Mouse (Mus musculus): ENCODE data around the gene Cx3cr1. TPM values are rescaled to one million over a fixed set of nuclear protein-coding genes. Genes with fewer than 3 reads are reported as not detected.

The Cx3cr1 gene
- polyA plus RNA-seq, 1 experiment from 2014 or later, result 10.5 TPM

- no peak overlapping the region for H3K27ac ChIP-seq (replicated peaks)
- H3K36me3 ChIP-seq, result no peaks in the 10 kb centered on the region
- H3K27me3 ChIP-seq (replicated peaks), result no peaks in the 10 kb centered on the region
- no peaks in the 10 kb centered on the region for H3K9me3 ChIP-seq (replicated peaks)
- no peak overlapping the region for H3K9ac ChIP-seq (replicated peaks)
- H3K4me3 ChIP-seq (replicated peaks), result no peak overlapping the region
- H3K4me2 ChIP-seq, result no peak overlapping the region
- 56% methylated on average over 3 of the region's 3 CpGs for WGBS
- no peak for ATAC-seq (ENCODE audit: low FRiP score)
- no peaks in the 10 kb centered on the region for H3K4me1 ChIP-seq
Observed at GRCm38 (mm10) chr9:119948804-119949203, 120.9 kb downstream of the Cx3cr1 start.

GRCm38 (mm10) chr9:119945173-119945900, 124.3 kb downstream of the Cx3cr1 start:
- H3K27me3 ChIP-seq (replicated peaks), result no peaks in the 10 kb centered on the region
- ATAC-seq (ENCODE audit: low FRiP score), result no peak
- 78% methylated on average over 12 of the region's 12 CpGs for WGBS
- no peaks in the 10 kb centered on the region for H3K9me3 ChIP-seq (replicated peaks)
- H3K4me3 ChIP-seq (replicated peaks), result no peak overlapping the region
- H3K4me2 ChIP-seq, result no peak overlapping the region
- H3K9ac ChIP-seq (replicated peaks), result no peak overlapping the region
- no peaks in the 10 kb centered on the region for H3K4me1 ChIP-seq
- no peaks in the 10 kb centered on the region for H3K36me3 ChIP-seq
- H3K27ac ChIP-seq (replicated peaks), result no peak overlapping the region

- Histone ChIP-seq H3K27ac (replicated peaks) (no peak overlapping the region), H3K9ac (replicated peaks) (no peak overlapping the region), H3K4me1 (no peaks in the 10 kb centered on the region), H3K27me3 (replicated peaks) (no peaks in the 10 kb centered on the region), H3K9me3 (replicated peaks) (no peaks in the 10 kb centered on the region), H3K36me3 (no peaks in the 10 kb centered on the region), H3K4me2 (no peak overlapping the region), H3K4me3 (replicated peaks) (no peak overlapping the region)
- ATAC-seq (ENCODE audit: low FRiP score), result no peak
- 75% methylated on average over 1 of the region's 1 CpGs for WGBS
Observed at GRCm38 (mm10) chr9:119943326-119943725, 126.4 kb downstream of the Cx3cr1 start.

GRCm38 (mm10) chr9:119941861-119942260, 127.8 kb downstream of the Cx3cr1 start:
- H3K27ac ChIP-seq (replicated peaks), result no peak overlapping the region

GRCm38 (mm10) chr9:119941407-119941806, 128.3 kb downstream of the Cx3cr1 start:
- 89% methylated on average over 5 of the region's 5 CpGs for WGBS
- no peaks in the 10 kb centered on the region for H3K9me3 ChIP-seq (replicated peaks)
- no peak for ATAC-seq (ENCODE audit: low FRiP score)
- H3K4me2 ChIP-seq, result no peak overlapping the region
- H3K27me3 ChIP-seq (replicated peaks), result no peaks in the 10 kb centered on the region
- H3K4me3 ChIP-seq (replicated peaks), result no peak overlapping the region
- peaks cover 12% of the 10 kb centered on the region for H3K4me1 ChIP-seq
- no peaks in the 10 kb centered on the region for H3K36me3 ChIP-seq
- H3K27ac ChIP-seq (replicated peaks), result no peak overlapping the region
- no peak overlapping the region for H3K9ac ChIP-seq (replicated peaks)

More at GRCm38 (mm10) chr9:119941861-119942260, 127.8 kb downstream of the Cx3cr1 start:
- ATAC-seq (ENCODE audit: low FRiP score), result no peak
- 90% methylated on average over 14 of the region's 14 CpGs for WGBS
- Histone ChIP-seq H3K9me3 (replicated peaks) (no peaks in the 10 kb centered on the region), H3K9ac (replicated peaks) (no peak overlapping the region), H3K4me2 (no peak overlapping the region), H3K27me3 (replicated peaks) (no peaks in the 10 kb centered on the region), H3K36me3 (no peaks in the 10 kb centered on the region), H3K4me3 (replicated peaks) (no peak overlapping the region), H3K4me1 (peaks cover 8% of the 10 kb centered on the region)

- H3K27ac ChIP-seq (replicated peaks), result no peak overlapping the region
- no peaks in the 10 kb centered on the region for H3K27me3 ChIP-seq (replicated peaks)
- no peak for ATAC-seq (ENCODE audit: low FRiP score)
- no peak overlapping the region for H3K4me3 ChIP-seq (replicated peaks)
- WGBS, result 91% methylated on average over 10 of the region's 10 CpGs
- no peaks in the 10 kb centered on the region for H3K9me3 ChIP-seq (replicated peaks)
- H3K4me1 ChIP-seq, result peaks cover 20% of the 10 kb centered on the region
- H3K4me2 ChIP-seq, result no peak overlapping the region
- no peak overlapping the region for H3K9ac ChIP-seq (replicated peaks)
- H3K36me3 ChIP-seq, result no peaks in the 10 kb centered on the region
Observed at GRCm38 (mm10) chr9:119939646-119940045, 130.0 kb downstream of the Cx3cr1 start.

- no peak overlapping the region for H3K9ac ChIP-seq (replicated peaks)
- no peak for ATAC-seq (ENCODE audit: low FRiP score)
- H3K27me3 ChIP-seq (replicated peaks), result no peaks in the 10 kb centered on the region
- H3K4me2 ChIP-seq, result no peak overlapping the region
- H3K4me1 ChIP-seq, result peaks cover 20% of the 10 kb centered on the region
- no peaks in the 10 kb centered on the region for H3K36me3 ChIP-seq
- 73% methylated on average over 4 of the region's 4 CpGs for WGBS
- H3K9me3 ChIP-seq (replicated peaks), result no peaks in the 10 kb centered on the region
- no peak overlapping the region for H3K27ac ChIP-seq (replicated peaks)
- H3K4me3 ChIP-seq (replicated peaks), result no peak overlapping the region
Observed at GRCm38 (mm10) chr9:119938496-119938895, 131.2 kb downstream of the Cx3cr1 start.

- H3K9me3 ChIP-seq (replicated peaks), result no peaks in the 10 kb centered on the region
- peaks cover 4% of the 10 kb centered on the region; the same call in 1 of the 2 replicates for H3K36me3 ChIP-seq
- peak within 1 kb of the TSS; percentile 90 for H3K9ac ChIP-seq (replicated peaks)
- peak within 1 kb of the TSS; percentile 76 for H3K4me3 ChIP-seq (replicated peaks)
- WGBS, result 6% methylated on average over 40 of the region's 40 CpGs
- no peaks in the 10 kb centered on the region for H3K27me3 ChIP-seq (replicated peaks)
- ATAC-seq (ENCODE audit: low FRiP score), result peak; percentile 96
- H3K4me2 ChIP-seq, result peak within 1 kb of the TSS; percentile 94
- peak within 1 kb of the TSS; percentile 80 for H3K27ac ChIP-seq (replicated peaks)
- H3K4me1 ChIP-seq, result peaks cover 20% of the 10 kb centered on the region
Observed at GRCm38 (mm10) chr9:119937005-119937773, 132.5 kb downstream of the Cx3cr1 start, which contains the start of the genes Gorasp1 and Ttc21a. Gene Gorasp1, minus strand, starts transcription at chr9:119937565. Gene Ttc21a, plus strand, starts transcription at chr9:119937606.

GRCm38 (mm10) chr9:119933675-119934074, 136.0 kb downstream of the Cx3cr1 start:
- Histone ChIP-seq H3K4me2 (no peak overlapping the region), H3K9me3 (replicated peaks) (no peaks in the 10 kb centered on the region), H3K4me3 (replicated peaks) (no peak overlapping the region), H3K27ac (replicated peaks) (no peak overlapping the region), H3K4me1 (peaks cover 20% of the 10 kb centered on the region), H3K36me3 (peaks cover 32% of the 10 kb centered on the region), H3K9ac (replicated peaks) (no peak overlapping the region), H3K27me3 (replicated peaks) (no peaks in the 10 kb centered on the region)
- over 99% methylated on average over 6 of the region's 6 CpGs for WGBS
- no peak for ATAC-seq (ENCODE audit: low FRiP score)

GRCm38 (mm10) chr9:119932358-119932757, 137.3 kb downstream of the Cx3cr1 start:
- Histone ChIP-seq H3K4me2 (no peak overlapping the region), H3K4me1 (peaks cover 13% of the 10 kb centered on the region), H3K9ac (replicated peaks) (no peak overlapping the region), H3K9me3 (replicated peaks) (no peaks in the 10 kb centered on the region), H3K27ac (replicated peaks) (no peak overlapping the region), H3K4me3 (replicated peaks) (no peak overlapping the region), H3K27me3 (replicated peaks) (no peaks in the 10 kb centered on the region), H3K36me3 (peaks cover 45% of the 10 kb centered on the region)
- 91% methylated on average over 12 of the region's 12 CpGs for WGBS
- ATAC-seq (ENCODE audit: low FRiP score), result no peak

- WGBS, result 88% methylated on average over 5 of the region's 5 CpGs
Observed at GRCm38 (mm10) chr9:119926497-119926896, 143.2 kb downstream of the Cx3cr1 start.

GRCm38 (mm10) chr9:119925729-119926128, 143.9 kb downstream of the Cx3cr1 start:
- H3K4me3 ChIP-seq (replicated peaks), result no peak overlapping the region
- H3K4me2 ChIP-seq, result no peak overlapping the region
- H3K9ac ChIP-seq (replicated peaks), result no peak overlapping the region
- H3K9me3 ChIP-seq (replicated peaks), result no peaks in the 10 kb centered on the region
- H3K27me3 ChIP-seq (replicated peaks), result no peaks in the 10 kb centered on the region
- H3K27ac ChIP-seq (replicated peaks), result no peak overlapping the region
- H3K36me3 ChIP-seq, result peaks cover 85% of the 10 kb centered on the region
- 71% methylated on average over 8 of the region's 8 CpGs for WGBS
- no peaks in the 10 kb centered on the region for H3K4me1 ChIP-seq
- ATAC-seq (ENCODE audit: low FRiP score), result no peak

More at GRCm38 (mm10) chr9:119926497-119926896, 143.2 kb downstream of the Cx3cr1 start:
- no peak for ATAC-seq (ENCODE audit: low FRiP score)
- H3K27ac ChIP-seq (replicated peaks), result no peak overlapping the region
- H3K4me1 ChIP-seq, result no peaks in the 10 kb centered on the region
- no peak overlapping the region for H3K4me2 ChIP-seq
- no peak overlapping the region for H3K4me3 ChIP-seq (replicated peaks)
- H3K27me3 ChIP-seq (replicated peaks), result no peaks in the 10 kb centered on the region
- no peak overlapping the region for H3K9ac ChIP-seq (replicated peaks)
- H3K36me3 ChIP-seq, result peaks cover 83% of the 10 kb centered on the region
- H3K9me3 ChIP-seq (replicated peaks), result no peaks in the 10 kb centered on the region

Measured in neural tube, embryonic 15.5 days (tissue).